Mouse (Mus musculus): ENCODE measurements around the gene Dpf2. TPM values are rescaled to one million over a fixed set of nuclear protein-coding genes. Genes with fewer than 3 reads are reported as not detected.
A peak's percentile ranks its signal among the peaks of the same experiment; 100 is the strongest.

The Dpf2 gene
- polyA plus RNA-seq, 1 experiment from 2014 or later = 117 TPM

DNA sequence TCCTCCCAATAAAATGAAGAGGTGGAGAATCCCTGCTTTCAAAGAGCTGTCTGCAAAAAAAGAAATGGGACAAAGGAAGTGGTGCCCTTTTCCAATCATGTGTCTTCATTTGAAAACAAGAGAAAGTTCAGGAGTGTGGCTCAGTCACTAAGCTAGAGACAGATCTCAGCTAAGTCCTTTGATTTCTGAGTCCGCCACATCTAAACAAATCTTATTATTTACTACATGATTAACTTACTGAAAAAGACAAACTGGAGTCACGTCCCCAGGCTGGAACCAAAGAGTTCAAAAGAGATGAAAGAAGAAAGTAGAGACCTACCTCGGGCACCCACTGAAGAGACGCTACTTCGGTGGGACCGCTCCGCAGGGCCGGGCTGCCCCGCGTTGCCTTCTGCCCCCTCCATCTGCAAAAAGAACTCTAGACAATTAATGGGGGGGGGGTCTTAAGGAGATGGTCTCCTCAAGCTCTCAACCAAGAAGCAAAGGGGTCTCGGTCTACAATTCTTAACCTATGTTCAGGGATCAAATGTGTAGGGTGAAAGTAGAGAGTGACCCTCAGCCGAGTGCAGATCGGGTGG lies 38.3 kb downstream of the Dpf2 start:
- H3K9me3 ChIP-seq = no peaks in the 10 kb centered on the region
- peaks cover 58% of the 10 kb centered on the region for H3K4me1 ChIP-seq
- H3K27ac ChIP-seq = 0 out of 2 replicates have a peak overlapping the region, but pooled peaks have one; percentile 73
- H3K36me3 ChIP-seq = peaks cover 11% of the 10 kb centered on the region
- WGBS = 8% methylated on average over 13 of the region's 13 CpGs
- H3K27me3 ChIP-seq = no peaks in the 10 kb centered on the region
- peak overlapping the region; percentile 72 for H3K4me3 ChIP-seq
- peak overlapping the region; percentile 70 for H3K4me2 ChIP-seq
- H3K9ac ChIP-seq = peak overlapping the region; percentile 76
- ATAC-seq (ENCODE audit: insufficient number of reproducible peaks, low FRiP score, low TSS enrichment, low read depth) = no peak

DNA sequence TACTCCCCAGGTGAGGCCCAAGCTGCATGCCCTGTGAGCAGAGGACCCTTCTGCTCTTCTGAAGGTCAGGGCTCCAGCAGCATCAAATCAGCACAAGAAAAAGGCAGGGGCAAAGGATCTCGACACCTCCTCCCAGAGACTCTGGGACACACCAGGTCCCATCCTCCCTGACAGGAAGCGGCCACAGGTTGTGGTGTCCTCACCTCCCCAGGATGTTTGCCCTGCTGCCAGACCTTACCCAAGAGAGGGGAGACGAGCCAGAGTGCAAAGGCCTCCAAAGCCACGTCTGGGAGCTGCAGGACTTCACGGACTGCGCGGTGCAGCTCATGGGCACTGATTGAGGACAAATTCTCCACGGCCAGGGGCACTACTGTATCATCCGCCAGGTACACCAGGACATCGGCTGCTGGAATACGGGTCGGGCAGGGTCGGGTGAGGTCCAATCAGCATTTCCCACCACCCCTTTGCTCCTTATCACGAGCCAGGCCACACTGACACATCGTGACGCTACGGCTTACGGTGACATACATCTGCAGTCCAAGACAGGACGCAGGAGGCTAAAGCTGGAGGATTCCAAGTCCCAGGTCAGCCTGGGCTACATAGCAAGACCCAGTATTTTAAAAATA lies 39.8 kb downstream of the Dpf2 start:
- Histone ChIP-seq H3K27me3 (no peaks in the 10 kb centered on the region), H3K4me3 (no peak overlapping the region), H3K9me3 (no peaks in the 10 kb centered on the region), H3K4me2 (no peak overlapping the region), H3K9ac (no peak overlapping the region), H3K27ac (no peak overlapping the region), H3K4me1 (peaks cover 53% of the 10 kb centered on the region), H3K36me3 (peaks cover 24% of the 10 kb centered on the region)
- ATAC-seq (ENCODE audit: insufficient number of reproducible peaks, low FRiP score, low TSS enrichment, low read depth) = no peak
- 86% methylated on average over 19 of the region's 19 CpGs for whole genome bisulfite sequencing

DNA sequence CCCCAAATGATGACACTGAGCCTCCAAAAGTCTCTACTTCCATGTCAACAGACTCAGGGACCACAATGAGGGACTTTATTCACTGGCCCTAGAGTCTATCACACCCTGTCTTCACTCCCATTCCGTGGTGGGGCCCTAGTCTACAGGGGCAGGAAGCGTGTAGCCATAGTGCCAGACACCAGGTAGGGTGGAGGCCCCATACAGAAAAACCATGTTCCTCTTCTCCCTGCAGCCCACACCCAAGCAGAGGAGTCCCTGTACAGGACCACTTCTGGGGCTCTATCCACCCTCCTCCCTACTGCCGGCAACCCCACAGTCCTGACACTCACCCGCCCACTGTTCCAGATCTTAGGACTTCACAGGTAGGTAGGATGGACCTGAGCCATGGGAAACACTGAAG lies 40.3 kb downstream of the Dpf2 start:
- H3K36me3 ChIP-seq = peaks cover 30% of the 10 kb centered on the region
- WGBS = 88% methylated on average over 4 of the region's 4 CpGs
- H3K4me1 ChIP-seq = peaks cover 48% of the 10 kb centered on the region
- no peak overlapping the region for H3K27ac ChIP-seq
- H3K9ac ChIP-seq = no peak overlapping the region
- H3K4me2 ChIP-seq = no peak overlapping the region
- no peaks in the 10 kb centered on the region for H3K9me3 ChIP-seq
- no peak overlapping the region for H3K4me3 ChIP-seq
- no peak for ATAC-seq (ENCODE audit: insufficient number of reproducible peaks, low FRiP score, low TSS enrichment, low read depth)
- H3K27me3 ChIP-seq = no peaks in the 10 kb centered on the region

DNA sequence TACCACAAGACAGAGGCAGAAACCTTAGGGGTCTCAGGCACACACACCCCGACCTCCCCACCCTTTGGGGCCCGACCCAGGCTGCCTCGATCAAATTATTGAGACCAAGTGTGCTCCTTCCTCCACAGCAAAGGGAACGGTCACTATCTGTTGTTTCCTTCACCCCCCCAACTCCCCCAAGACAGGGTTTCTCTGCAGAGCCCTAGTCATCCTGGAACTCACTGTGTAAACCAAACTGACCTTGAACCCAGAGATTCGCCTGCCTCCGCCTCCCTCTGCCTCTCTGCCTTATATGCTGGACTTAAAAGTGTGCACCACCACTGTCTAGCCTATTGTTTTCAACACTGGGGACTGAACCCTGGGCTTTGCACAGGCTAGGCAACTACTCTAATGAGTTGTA lies 41.1 kb downstream of the Dpf2 start:
- H3K27ac ChIP-seq = peak overlapping the region; percentile 67
- H3K4me3 ChIP-seq = no peak overlapping the region
- H3K36me3 ChIP-seq = peaks cover 38% of the 10 kb centered on the region
- no peaks in the 10 kb centered on the region for H3K9me3 ChIP-seq
- no peak overlapping the region for H3K9ac ChIP-seq
- H3K4me2 ChIP-seq = peak overlapping the region; percentile 17; the same call in 1 of the 2 replicates
- no peak for ATAC-seq (ENCODE audit: insufficient number of reproducible peaks, low FRiP score, low TSS enrichment, low read depth)
- peaks cover 46% of the 10 kb centered on the region for H3K4me1 ChIP-seq
- no peaks in the 10 kb centered on the region for H3K27me3 ChIP-seq
- 54% methylated on average over 6 of the region's 6 CpGs for WGBS

DNA sequence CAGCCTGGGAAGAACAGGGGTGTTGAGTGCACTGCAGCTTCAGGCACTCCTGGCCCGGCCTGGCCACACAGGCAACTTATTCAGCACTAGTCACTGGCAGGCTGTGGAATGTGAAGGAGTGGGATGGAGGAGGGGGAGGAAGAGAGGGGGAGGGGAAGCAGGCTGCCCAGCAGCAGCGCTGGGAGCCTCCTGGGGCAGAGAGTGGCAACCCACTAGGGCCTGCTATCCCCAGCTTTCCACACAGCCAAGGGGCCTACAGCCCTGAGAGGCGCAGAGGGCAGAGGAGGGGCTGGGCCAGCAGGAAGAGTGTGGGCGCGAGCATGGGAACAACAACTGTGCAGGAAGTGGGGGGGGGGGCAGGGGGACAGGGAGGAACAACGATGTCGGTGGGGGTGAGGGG lies 41.5 kb downstream of the Dpf2 start:
- Histone ChIP-seq H3K4me3 (no peak overlapping the region), H3K9ac (no peak overlapping the region), H3K36me3 (peaks cover 42% of the 10 kb centered on the region), H3K4me2 (peak overlapping the region; percentile 17; the same call in 1 of the 2 replicates), H3K9me3 (no peaks in the 10 kb centered on the region), H3K4me1 (peaks cover 46% of the 10 kb centered on the region), H3K27me3 (no peaks in the 10 kb centered on the region), H3K27ac (peak overlapping the region; percentile 67)
- peak; percentile 64; the same call in 1 of the 2 replicates for ATAC-seq (ENCODE audit: insufficient number of reproducible peaks, low FRiP score, low TSS enrichment, low read depth)
- 8% methylated on average over 7 of the region's 7 CpGs for WGBS

DNA sequence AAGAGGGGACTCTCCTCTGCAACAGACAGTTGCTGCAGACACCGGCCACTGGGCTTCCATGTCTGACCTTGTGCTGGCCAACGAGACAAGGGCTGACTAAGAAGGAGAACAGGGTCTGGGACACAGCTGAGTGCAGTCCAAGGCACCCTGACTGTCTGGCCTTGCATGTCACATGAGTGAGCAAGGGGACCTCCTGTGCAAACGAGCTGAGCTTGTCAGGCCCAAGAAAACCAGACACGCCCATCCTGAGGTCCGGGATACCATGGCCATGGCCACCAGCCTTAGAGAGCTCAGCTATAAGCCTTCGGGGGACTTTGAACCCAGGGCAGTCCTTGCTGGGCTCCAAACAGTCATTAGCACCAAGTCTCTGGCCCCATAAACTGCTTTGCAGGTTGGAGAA lies 44.7 kb downstream of the Dpf2 start:
- no peak overlapping the region for H3K27ac ChIP-seq
- H3K9ac ChIP-seq = no peak overlapping the region
- H3K4me3 ChIP-seq = no peak overlapping the region
- peaks cover 25% of the 10 kb centered on the region for H3K4me1 ChIP-seq
- no peaks in the 10 kb centered on the region for H3K27me3 ChIP-seq
- WGBS = 82% methylated on average over 6 of the region's 6 CpGs
- peaks cover 74% of the 10 kb centered on the region for H3K36me3 ChIP-seq
- no peak for ATAC-seq (ENCODE audit: insufficient number of reproducible peaks, low FRiP score, low TSS enrichment, low read depth)
- no peaks in the 10 kb centered on the region for H3K9me3 ChIP-seq
- no peak overlapping the region for H3K4me2 ChIP-seq

DNA sequence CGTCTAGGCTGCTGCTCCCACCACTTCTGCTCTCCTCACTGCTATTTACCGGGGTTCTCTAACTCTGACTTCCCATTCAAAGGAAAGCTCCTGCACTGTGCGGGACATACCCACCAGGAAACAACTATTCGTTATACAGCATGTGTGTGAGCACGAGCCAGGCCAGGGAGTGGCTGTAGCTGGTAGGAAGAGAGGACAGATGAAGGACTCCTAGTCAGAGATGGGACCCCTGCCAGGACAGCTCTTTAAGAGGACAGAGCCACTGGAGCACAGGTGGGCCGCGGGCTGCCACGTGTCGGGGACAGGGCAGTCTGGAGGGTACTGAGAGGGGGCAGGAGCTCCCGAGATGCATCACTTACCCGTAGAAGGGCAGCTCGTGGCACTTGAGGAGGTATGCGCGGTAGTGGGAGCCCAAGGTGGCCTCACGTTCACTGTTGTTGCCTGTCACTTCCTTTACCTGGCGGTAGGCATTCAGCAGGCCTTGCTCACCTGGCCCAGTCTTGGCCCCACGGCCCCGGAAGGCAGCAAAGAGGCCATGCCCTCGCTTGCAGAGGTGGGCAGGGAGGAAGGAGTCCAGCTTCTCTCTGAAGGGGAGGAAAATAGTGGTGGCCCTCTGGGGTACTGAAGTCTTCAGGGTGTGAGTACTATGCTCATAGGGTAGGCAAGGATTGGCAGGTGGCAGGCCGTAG lies 48.0 kb downstream of the Dpf2 start:
- no peaks in the 10 kb centered on the region for H3K27me3 ChIP-seq
- H3K4me2 ChIP-seq = no peak overlapping the region
- ATAC-seq (ENCODE audit: insufficient number of reproducible peaks, low FRiP score, low TSS enrichment, low read depth) = no peak
- H3K4me3 ChIP-seq = no peak overlapping the region
- H3K9ac ChIP-seq = no peak overlapping the region
- H3K27ac ChIP-seq = no peak overlapping the region
- 91% methylated on average over 20 of the region's 20 CpGs for WGBS
- no peaks in the 10 kb centered on the region for H3K4me1 ChIP-seq
- H3K36me3 ChIP-seq = peaks cover 99% of the 10 kb centered on the region
- H3K9me3 ChIP-seq = no peaks in the 10 kb centered on the region

DNA sequence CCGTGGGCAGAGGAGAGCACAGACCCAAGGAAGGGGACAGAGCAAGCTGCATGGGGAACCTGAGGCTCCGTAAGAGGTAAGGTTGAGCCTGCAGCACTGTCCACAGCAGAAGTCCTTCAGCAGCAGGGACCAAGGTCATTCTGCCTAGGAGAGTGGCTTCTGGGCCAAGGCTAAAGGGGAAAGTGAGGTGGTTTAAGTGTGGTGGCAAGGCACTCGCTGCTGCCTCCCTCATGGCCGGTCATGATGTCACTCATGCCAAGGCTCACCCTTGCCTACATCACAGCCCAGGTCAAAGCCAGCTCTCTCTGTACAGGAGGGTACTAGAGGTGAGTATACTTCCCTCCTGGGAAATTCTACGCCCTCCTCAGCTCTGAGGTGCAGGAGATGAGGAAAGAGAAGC lies 49.0 kb downstream of the Dpf2 start:
- no peak for ATAC-seq (ENCODE audit: insufficient number of reproducible peaks, low FRiP score, low TSS enrichment, low read depth)
- Histone ChIP-seq H3K9me3 (no peaks in the 10 kb centered on the region), H3K9ac (no peak overlapping the region), H3K4me1 (no peaks in the 10 kb centered on the region), H3K27ac (no peak overlapping the region), H3K4me3 (no peak overlapping the region), H3K27me3 (no peaks in the 10 kb centered on the region), H3K36me3 (peaks cover 99% of the 10 kb centered on the region), H3K4me2 (no peak overlapping the region)
- 92% methylated on average over 5 of the region's 5 CpGs for WGBS

DNA sequence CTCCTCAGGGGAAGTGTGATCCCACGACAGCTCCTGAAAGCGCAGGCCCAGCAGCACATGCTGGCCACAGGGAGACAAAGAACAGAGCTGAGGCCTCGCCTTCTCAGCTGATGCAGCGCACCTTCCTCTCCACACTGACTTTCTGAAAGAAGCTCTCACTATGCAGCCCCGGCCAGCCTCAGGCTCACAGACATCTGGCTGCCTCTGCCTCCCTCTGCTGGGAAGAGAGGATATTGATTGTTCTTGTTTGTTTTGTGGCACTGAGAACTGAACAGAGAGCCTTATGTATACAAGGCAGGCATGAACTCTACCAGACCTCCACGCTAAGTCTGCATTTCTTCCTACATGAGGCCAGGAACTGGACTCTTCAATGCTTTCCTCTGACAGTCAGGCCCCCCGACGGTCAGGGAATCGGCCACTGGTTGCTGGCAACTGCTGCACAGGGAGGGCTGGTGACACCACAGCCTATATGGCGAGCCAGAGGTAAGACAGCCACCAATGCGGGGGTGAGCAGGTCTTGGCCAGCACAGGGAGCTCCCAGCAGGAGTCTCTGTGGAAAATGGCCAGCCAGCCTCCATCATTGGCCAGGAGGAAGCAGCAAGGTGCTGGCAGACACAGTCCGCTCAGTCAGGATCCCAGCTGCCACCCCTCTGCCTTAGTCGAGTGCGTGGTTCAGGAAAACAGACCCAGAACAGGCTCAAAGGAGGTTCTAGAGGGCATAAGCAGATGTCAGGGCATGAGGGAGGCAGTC lies 50.3 kb downstream of the Dpf2 start:
- H3K36me3 ChIP-seq = peaks cover 100% of the 10 kb centered on the region
- no peak overlapping the region for H3K27ac ChIP-seq
- H3K9me3 ChIP-seq = no peaks in the 10 kb centered on the region
- H3K9ac ChIP-seq = no peak overlapping the region
- 94% methylated on average over 14 of the region's 14 CpGs for WGBS
- no peak for ATAC-seq (ENCODE audit: insufficient number of reproducible peaks, low FRiP score, low TSS enrichment, low read depth)
- H3K27me3 ChIP-seq = no peaks in the 10 kb centered on the region
- no peak overlapping the region for H3K4me3 ChIP-seq
- H3K4me2 ChIP-seq = no peak overlapping the region
- H3K4me1 ChIP-seq = no peaks in the 10 kb centered on the region

DNA sequence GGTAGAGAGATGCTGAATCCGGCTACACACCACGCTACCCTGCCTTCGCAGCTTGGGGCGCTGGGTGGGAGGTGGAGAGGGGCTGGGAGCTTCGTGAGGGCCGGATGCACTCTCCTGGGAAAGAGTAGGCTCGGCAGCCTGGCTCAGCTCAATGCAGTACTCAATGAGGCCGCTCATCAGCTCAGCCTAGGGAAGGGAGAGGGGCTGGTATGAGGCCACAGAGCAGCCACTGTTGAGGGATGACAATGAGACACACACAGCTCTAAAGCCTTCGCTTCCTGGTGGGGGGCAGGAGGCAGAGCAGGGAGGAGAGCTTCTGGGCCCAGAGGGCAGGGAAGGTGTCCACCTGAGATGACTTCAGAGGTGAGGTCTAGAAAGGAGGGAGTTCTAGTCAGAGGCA lies 56.2 kb downstream of the Dpf2 start:
- Histone ChIP-seq H3K9ac (no peak overlapping the region), H3K4me3 (no peak overlapping the region), H3K36me3 (peaks cover 86% of the 10 kb centered on the region), H3K4me1 (peaks cover 6% of the 10 kb centered on the region; the same call in 1 of the 2 replicates), H3K9me3 (no peaks in the 10 kb centered on the region), H3K27ac (0 out of 2 replicates have a peak overlapping the region, but pooled peaks have one; percentile 18), H3K4me2 (no peak overlapping the region), H3K27me3 (no peaks in the 10 kb centered on the region)
- ATAC-seq (ENCODE audit: insufficient number of reproducible peaks, low FRiP score, low TSS enrichment, low read depth) = no peak
- 89% methylated on average over 9 of the region's 9 CpGs for WGBS

DNA sequence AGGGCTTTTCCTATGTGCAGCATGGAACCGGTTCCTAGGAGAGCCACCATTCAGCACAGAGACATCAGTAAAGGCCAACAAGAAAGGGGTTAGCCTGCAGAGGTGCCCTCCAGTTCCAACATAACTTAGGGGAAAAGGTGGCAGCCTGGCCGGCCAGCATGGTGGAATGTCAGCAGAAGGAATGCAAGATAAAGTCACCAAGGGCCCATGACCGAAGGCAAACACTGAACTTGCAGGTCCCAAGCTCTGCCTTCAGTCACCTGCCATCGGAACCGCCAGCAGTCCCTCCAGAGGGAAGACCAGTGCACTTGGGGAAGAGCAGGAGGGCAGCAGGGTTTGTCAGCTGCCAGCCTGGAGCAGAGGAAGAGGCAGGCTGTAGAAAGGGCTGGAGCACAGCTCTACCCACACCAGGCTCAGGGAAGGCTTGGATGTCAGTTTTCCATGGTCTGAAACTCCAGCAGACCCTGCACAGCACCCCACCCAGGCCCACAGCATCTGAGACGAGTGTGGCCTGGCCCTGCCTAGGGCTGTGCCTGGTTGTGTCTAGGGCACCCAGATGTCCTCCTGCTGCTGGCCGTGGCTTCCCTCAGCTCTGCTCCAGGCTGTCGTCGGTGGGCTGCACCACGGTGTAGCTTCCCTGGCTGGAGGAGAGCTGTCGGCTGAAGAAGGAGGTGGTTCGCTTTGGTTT lies 60.6 kb downstream of the Dpf2 start:
- Histone ChIP-seq H3K27ac (peak overlapping the region; percentile 18; the same call in 1 of the 2 replicates), H3K9ac (no peak overlapping the region), H3K36me3 (peaks cover 42% of the 10 kb centered on the region), H3K9me3 (no peaks in the 10 kb centered on the region), H3K4me2 (no peak overlapping the region), H3K4me3 (no peak overlapping the region), H3K27me3 (no peaks in the 10 kb centered on the region), H3K4me1 (peaks cover 39% of the 10 kb centered on the region)
- no peak for ATAC-seq (ENCODE audit: insufficient number of reproducible peaks, low FRiP score, low TSS enrichment, low read depth)
- 86% methylated on average over 12 of the region's 12 CpGs for WGBS
